ENCODE assay signal across 10 mouse cellular contexts in genomic region chr14:23679378-23679777, GRCm38 (mm10).
DNase-seq lines count a peak whose midpoint lies in the region; ATAC-seq and TF ChIP-seq lines count a peak whose summit lies in the region.
"Had no signal": no experiment of that assay in that cellular context is flagged by ENCODE, and none has a peak within 500 bp of the region (broad histone marks: within the 10 kb centered on the region; RNA-seq: fewer than 3 reads in every experiment).

No protein-coding gene starts in this region.

- intact Hi-C loops in gastrocnemius, postnatal 14 days (cut with DNase I; ENCODE audit: low total_unique reads), result no loop called here

- no peak overlapping the region for H3K4me2 ChIP-seq in forebrain, embryonic 14.5 days (ENCODE audit: low read length)
- no peak overlapping the region for H3K4me2 ChIP-seq in forebrain, embryonic 12.5 days
- H3K4me2 ChIP-seq in liver, embryonic 11.5 days, result no peak overlapping the region

- no peak overlapping the region for H3K27ac ChIP-seq in forebrain, embryonic 14.5 days (ENCODE audit: low read depth, low read length)
- H3K27ac ChIP-seq in forebrain, embryonic 12.5 days, result no peak overlapping the region
- no peak overlapping the region for H3K27ac ChIP-seq in liver, adult 2 months (replicated peaks; ENCODE audit: insufficient read depth, low read depth, low read length)
- no peak overlapping the region for H3K27ac ChIP-seq in liver, embryonic 11.5 days (ENCODE audit: low read depth, low read length)
- H3K27ac ChIP-seq: macrophage had no signal

- peak; percentile 4 for DNase-seq in forebrain, embryonic 14.5 days (ENCODE audit: low spot score)
- peak; percentile 1 for DNase-seq in liver, adult 2 months (ENCODE audit: extremely low read depth, low read depth, low spot score)
- no peak for DNase-seq in liver, embryonic 11.5 days (ENCODE audit: low spot score)
- peak; percentile 14 for DNase-seq in c-Kit-positive CD71-negative TER-119-negative erythroid progenitor cells, embryonic 14.5 days (ENCODE audit: low read depth)
- DNase-seq in lung, postnatal 36 days, result peak; percentile 24
- DNase-seq in urinary bladder, postnatal 25 days (ENCODE audit: low spot score), result no peak
- no peak for DNase-seq in gastrocnemius, postnatal 14 days
- DNase-seq: cerebellum, adult 9-11 months had no signal

- H3K9ac ChIP-seq in forebrain, embryonic 14.5 days (ENCODE audit: low read length), result no peak overlapping the region
- H3K9ac ChIP-seq in forebrain, embryonic 12.5 days, result no peak overlapping the region
- H3K9ac ChIP-seq in liver, adult 2 months (ENCODE audit: low read depth, low read length), result no peak overlapping the region
- H3K9ac ChIP-seq in liver, embryonic 11.5 days (ENCODE audit: low read depth, low read length), result no peak overlapping the region

- no peak for ATAC-seq in forebrain, embryonic 14.5 days
- ATAC-seq in forebrain, embryonic 12.5 days (ENCODE audit: low FRiP score), result no peak
- no peak for ATAC-seq in liver, embryonic 11.5 days (replicated peaks; ENCODE audit: low FRiP score)

- no peak overlapping the region for H3K4me3 ChIP-seq in forebrain, embryonic 14.5 days (ENCODE audit: low read depth, low read length)
- no peak overlapping the region for H3K4me3 ChIP-seq in forebrain, embryonic 12.5 days (replicated peaks)
- H3K4me3 ChIP-seq in liver, adult 2 months (ENCODE audit: insufficient read depth, low read depth, low read length), result no peak overlapping the region
- no peak overlapping the region for H3K4me3 ChIP-seq in liver, embryonic 11.5 days (ENCODE audit: low read depth, low read length)

- H3K79me2 ChIP-seq in liver, adult 2 months (ENCODE audit: control insufficient read depth, insufficient read depth, low read length), result no peaks in the 10 kb centered on the region

- TF ChIP-seq CTCF in liver, adult 2 months (IDR thresholded peaks at IDR 0.05; ENCODE audit: low read depth, low read length), result no peak

- no peaks in the 10 kb centered on the region for H3K9me3 ChIP-seq in forebrain, embryonic 14.5 days (replicated peaks; ENCODE audit: control insufficient read depth, low read length)
- H3K9me3 ChIP-seq in forebrain, embryonic 12.5 days, result no peaks in the 10 kb centered on the region
- no peaks in the 10 kb centered on the region for H3K9me3 ChIP-seq in liver, embryonic 11.5 days (ENCODE audit: control insufficient read depth, low read length)

- H3K27me3 ChIP-seq in forebrain, embryonic 14.5 days (replicated peaks; ENCODE audit: control insufficient read depth, insufficient read depth, low read length), result no peaks in the 10 kb centered on the region
- no peaks in the 10 kb centered on the region for H3K27me3 ChIP-seq in forebrain, embryonic 12.5 days
- H3K27me3 ChIP-seq in liver, adult 2 months (ENCODE audit: control insufficient read depth, insufficient read depth, low read length), result no peaks in the 10 kb centered on the region
- H3K27me3 ChIP-seq in liver, embryonic 11.5 days (replicated peaks; ENCODE audit: control insufficient read depth, insufficient read depth, low read length), result no peaks in the 10 kb centered on the region

- H3K4me1 ChIP-seq in forebrain, embryonic 14.5 days (ENCODE audit: control insufficient read depth, insufficient read depth, low read length), result no peaks in the 10 kb centered on the region
- no peaks in the 10 kb centered on the region for H3K4me1 ChIP-seq in forebrain, embryonic 12.5 days
- no peaks in the 10 kb centered on the region for H3K4me1 ChIP-seq in liver, adult 2 months (ENCODE audit: control insufficient read depth, insufficient read depth, low read length)
- H3K4me1 ChIP-seq in liver, embryonic 11.5 days (replicated peaks; ENCODE audit: control insufficient read depth, insufficient read depth, low read length), result no peaks in the 10 kb centered on the region

- WGBS in forebrain, embryonic 14.5 days, result 66% methylated on average over 2 of the region's 2 CpGs
- WGBS in forebrain, embryonic 12.5 days, result 56% methylated on average over 2 of the region's 2 CpGs
- 57% methylated on average over 2 of the region's 2 CpGs for WGBS in liver, adult 2 months
- WGBS in liver, embryonic 11.5 days, result 54% methylated on average over 2 of the region's 2 CpGs

- H3K36me3 ChIP-seq in forebrain, embryonic 14.5 days (ENCODE audit: control insufficient read depth, insufficient read depth, low read length), result no peaks in the 10 kb centered on the region
- H3K36me3 ChIP-seq in forebrain, embryonic 12.5 days (replicated peaks), result no peaks in the 10 kb centered on the region
- H3K36me3 ChIP-seq in liver, adult 2 months (ENCODE audit: control insufficient read depth, insufficient read depth, low read length), result no peaks in the 10 kb centered on the region
- H3K36me3 ChIP-seq in liver, embryonic 11.5 days (ENCODE audit: control insufficient read depth, insufficient read depth, low read length), result no peaks in the 10 kb centered on the region

- TF ChIP-seq POLR2A in liver, adult 2 months (IDR thresholded peaks at IDR 0.05; ENCODE audit: extremely low read depth, insufficient read depth, low read length), result no peak

Comparison
In these comparisons a context has a peak if more than half of its experiments do, and no peak if none do; other contexts are left out.
1. DNase-seq: peak in forebrain, embryonic 14.5 days (single experiment), liver, adult 2 months (single experiment), c-Kit-positive CD71-negative TER-119-negative erythroid progenitor cells, embryonic 14.5 days (single experiment) and lung, postnatal 36 days (single experiment); none in liver, embryonic 11.5 days (single experiment), urinary bladder, postnatal 25 days (single experiment) and gastrocnemius, postnatal 14 days (single experiment).